Mouse (Mus musculus) brain, embryonic 14.5 days (tissue): ENCODE data around the gene Lix1.

ENCODE experiments used
- CTCF ChIP-seq: fragments of 200-500 bp; IDR thresholded peaks from 2 replicates; pipeline ENCODE4 v1.5.1; 2012; ENCODE audit warnings: inconsistent platforms, mild to moderate bottlenecking, moderate library complexity, borderline replicate concordance; ENCODE audit not compliant: insufficient read depth, insufficient read length; ENCODE audit errors: extremely low read depth
- POLR2A ChIP-seq: fragments of 200-500 bp; IDR thresholded peaks from 2 replicates; pipeline ENCODE4 v1.6.1; 2012; ENCODE audit warnings: mild to moderate bottlenecking, inconsistent platforms, borderline replicate concordance; ENCODE audit not compliant: poor library complexity, insufficient read depth, insufficient read length, severe bottlenecking; ENCODE audit errors: extremely low read depth

DNA sequence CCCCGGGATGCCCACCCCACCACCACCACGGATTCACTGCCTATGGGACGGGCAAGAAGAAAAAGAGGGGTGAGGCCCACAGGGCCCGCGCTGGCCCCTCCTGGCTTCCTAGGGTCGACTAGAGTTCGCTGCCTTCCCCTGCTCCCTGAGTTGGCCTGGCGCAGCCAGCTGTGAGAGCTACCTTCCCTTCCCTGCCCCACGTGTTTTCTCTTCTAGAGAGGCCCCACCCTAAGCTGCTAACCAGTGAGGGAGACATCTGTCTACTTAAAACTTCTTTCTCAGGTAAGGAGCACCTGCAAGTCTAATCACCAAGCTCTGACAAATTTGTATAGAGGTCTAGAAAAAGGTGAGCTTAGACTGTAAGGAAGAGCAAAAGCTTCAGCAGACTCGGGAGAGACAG is 104.2 kb downstream of the Lix1 start:
- TF ChIP-seq CTCF (no peak), POLR2A (no peak)
